Mouse (Mus musculus) midbrain, embryonic 12.5 days (tissue): ENCODE measurements at regions not wholly inside any gene's neighbourhood (a gene's known extent, or its start where the extent isn't known, plus 50 kb on each side); places are given as distances from the start of the nearest gene placed in this dataset.
A peak's percentile ranks its signal among the peaks of the same experiment; 100 is the strongest.

Source experiments
- ATAC-seq: fragments of 200-750 bp; cut with Nextera tagmentation; 2 replicates; pipeline ENCODE4 v1.8.0; 2017; ENCODE audit warnings: low read depth, moderate TSS enrichment, moderate library complexity; ENCODE audit not compliant: low FRiP score
- H3K27ac ChIP-seq: fragments of 300-500 bp; sonication (generic); replicated peaks from 2 replicates; pipeline ENCODE4 v1.5.1; 2016; ENCODE audit warnings: mild to moderate bottlenecking
- H3K27me3 ChIP-seq: fragments of 300-500 bp; sonication (generic); 2 replicates; pipeline ENCODE4 v1.6.1; 2016; ENCODE audit warnings: mild to moderate bottlenecking
- H3K36me3 ChIP-seq: fragments of 300-500 bp; sonication (generic); 2 replicates; pipeline ENCODE4 v1.6.1; 2016
- H3K4me1 ChIP-seq: fragments of 300-500 bp; sonication (generic); 2 replicates; pipeline ENCODE4 v1.6.1; 2016
- H3K4me2 ChIP-seq: fragments of 300-500 bp; sonication (generic); replicated peaks from 2 replicates; pipeline ENCODE4 v1.6.1; 2016; ENCODE audit warnings: mild to moderate bottlenecking, moderate library complexity
- H3K4me3 ChIP-seq: fragments of 300-500 bp; sonication (generic); 2 replicates; pipeline ENCODE4 v1.5.1; 2016; ENCODE audit warnings: mild to moderate bottlenecking
- H3K9ac ChIP-seq: fragments of 300-500 bp; sonication (generic); replicated peaks from 2 replicates; pipeline ENCODE4 v1.6.1; 2016; ENCODE audit warnings: mild to moderate bottlenecking, moderate library complexity
- H3K9me3 ChIP-seq: fragments of 300-500 bp; sonication (generic); 2 replicates; pipeline ENCODE4 v1.6.1; 2016; ENCODE audit warnings: mild to moderate bottlenecking
- WGBS: fragments of 180-500 bp; shearing (Covaris S2); methylation state at CpG from one replicate; pipeline ENCODE4 v1.1.7; 2016; 5-methylcytosine and 5-hydroxymethylcytosine counted together

GRCm38 (mm10) chr15:94139534-94139958 lies 325.7 kb downstream of the Adamts20 start:
- H3K4me3 ChIP-seq: no peak overlapping the region
- no peaks in the 10 kb centered on the region for H3K27me3 ChIP-seq
- no peaks in the 10 kb centered on the region for H3K4me1 ChIP-seq
- WGBS: 73% methylated on average over 13 of the region's 13 CpGs
- H3K36me3 ChIP-seq: no peaks in the 10 kb centered on the region
- no peak for ATAC-seq
- H3K4me2 ChIP-seq: no peak overlapping the region
- no peak overlapping the region for H3K9ac ChIP-seq
- no peak overlapping the region for H3K27ac ChIP-seq
- H3K9me3 ChIP-seq: no peaks in the 10 kb centered on the region

GRCm38 (mm10) chr15:94137159-94137952 lies 327.9 kb downstream of the Adamts20 start:
- Histone ChIP-seq H3K4me1 (no peaks in the 10 kb centered on the region), H3K4me3 (no peak overlapping the region), H3K27me3 (no peaks in the 10 kb centered on the region), H3K36me3 (no peaks in the 10 kb centered on the region), H3K27ac (0 out of 2 replicates have a peak overlapping the region, but pooled peaks have one; percentile 3), H3K9me3 (no peaks in the 10 kb centered on the region), H3K9ac (no peak overlapping the region), H3K4me2 (no peak overlapping the region; the same call in 1 of the 2 replicates)
- WGBS: 69% methylated on average over 27 of the region's 27 CpGs
- ATAC-seq: peak; percentile 80

- Histone ChIP-seq H3K9ac (no peak overlapping the region), H3K9me3 (no peaks in the 10 kb centered on the region)
- WGBS: 83% methylated on average over 5 of the region's 5 CpGs
Observed at GRCm38 (mm10) chr15:94112801-94113200, 352.4 kb downstream of the Adamts20 start.

GRCm38 (mm10) chr15:94107186-94107716 lies 358.0 kb downstream of the Adamts20 start:
- no peak for ATAC-seq

More at GRCm38 (mm10) chr15:94112801-94113200, 352.4 kb downstream of the Adamts20 start:
- no peak overlapping the region for H3K27ac ChIP-seq
- H3K36me3 ChIP-seq: no peaks in the 10 kb centered on the region
- no peaks in the 10 kb centered on the region for H3K27me3 ChIP-seq
- H3K4me1 ChIP-seq: no peaks in the 10 kb centered on the region
- no peak overlapping the region for H3K4me2 ChIP-seq
- H3K4me3 ChIP-seq: no peak overlapping the region
- no peak for ATAC-seq

GRCm38 (mm10) chr15:94090644-94091043 lies 374.6 kb downstream of the Adamts20 start:
- Histone ChIP-seq H3K9ac (no peak overlapping the region), H3K27ac (no peak overlapping the region), H3K36me3 (no peaks in the 10 kb centered on the region), H3K4me2 (no peak overlapping the region), H3K27me3 (no peaks in the 10 kb centered on the region), H3K4me3 (no peak overlapping the region), H3K4me1 (no peaks in the 10 kb centered on the region), H3K9me3 (no peaks in the 10 kb centered on the region)
- 87% methylated on average over 5 of the region's 5 CpGs for WGBS
- ATAC-seq: no peak

More at GRCm38 (mm10) chr15:94107186-94107716, 358.0 kb downstream of the Adamts20 start:
- H3K4me2 ChIP-seq: no peak overlapping the region
- WGBS: 42% methylated on average over 2 of the region's 2 CpGs
- no peak overlapping the region for H3K4me3 ChIP-seq
- no peak overlapping the region for H3K9ac ChIP-seq
- no peaks in the 10 kb centered on the region for H3K36me3 ChIP-seq
- no peaks in the 10 kb centered on the region for H3K9me3 ChIP-seq
- no peak overlapping the region for H3K27ac ChIP-seq
- no peaks in the 10 kb centered on the region for H3K27me3 ChIP-seq
- no peaks in the 10 kb centered on the region for H3K4me1 ChIP-seq

- 69% methylated on average over 6 of the region's 6 CpGs for WGBS
- Histone ChIP-seq H3K4me1 (no peaks in the 10 kb centered on the region), H3K36me3 (no peaks in the 10 kb centered on the region), H3K4me3 (no peak overlapping the region), H3K9me3 (no peaks in the 10 kb centered on the region), H3K4me2 (no peak overlapping the region), H3K27me3 (no peaks in the 10 kb centered on the region), H3K9ac (no peak overlapping the region), H3K27ac (no peak overlapping the region)
- no peak for ATAC-seq
Observed at GRCm38 (mm10) chr15:94089856-94090255, 375.4 kb downstream of the Adamts20 start.

- ATAC-seq: no peak
- Histone ChIP-seq H3K9me3 (no peaks in the 10 kb centered on the region), H3K4me1 (no peaks in the 10 kb centered on the region), H3K4me3 (no peak overlapping the region), H3K4me2 (no peak overlapping the region), H3K9ac (no peak overlapping the region), H3K36me3 (no peaks in the 10 kb centered on the region), H3K27ac (no peak overlapping the region), H3K27me3 (no peaks in the 10 kb centered on the region)
- WGBS: 86% methylated on average over 4 of the region's 4 CpGs
Observed at GRCm38 (mm10) chr15:94082369-94082768, 382.8 kb downstream of the Adamts20 start.

- H3K9ac ChIP-seq: no peak overlapping the region
- no peaks in the 10 kb centered on the region for H3K36me3 ChIP-seq
- H3K9me3 ChIP-seq: no peaks in the 10 kb centered on the region
- no peak overlapping the region for H3K4me2 ChIP-seq
- no peaks in the 10 kb centered on the region for H3K4me1 ChIP-seq
- ATAC-seq: no peak
- 88% methylated on average over 6 of the region's 6 CpGs for WGBS
- H3K27ac ChIP-seq: no peak overlapping the region
- no peak overlapping the region for H3K4me3 ChIP-seq
- no peaks in the 10 kb centered on the region for H3K27me3 ChIP-seq
Observed at GRCm38 (mm10) chr15:94077056-94077455, 388.2 kb downstream of the Adamts20 start.

- no peaks in the 10 kb centered on the region for H3K36me3 ChIP-seq
- 82% methylated on average over 7 of the region's 7 CpGs for whole genome bisulfite sequencing
- H3K27me3 ChIP-seq: no peaks in the 10 kb centered on the region
- no peaks in the 10 kb centered on the region for H3K4me1 ChIP-seq
- H3K27ac ChIP-seq: no peak overlapping the region
- no peak overlapping the region for H3K4me3 ChIP-seq
- H3K9ac ChIP-seq: no peak overlapping the region
- ATAC-seq: no peak
- no peak overlapping the region for H3K4me2 ChIP-seq
- no peaks in the 10 kb centered on the region for H3K9me3 ChIP-seq
Observed at GRCm38 (mm10) chr15:94074161-94074950, 390.9 kb downstream of the Adamts20 start.

GRCm38 (mm10) chr15:94067721-94068120 lies 397.5 kb downstream of the Adamts20 start:
- WGBS: 88% methylated on average over 3 of the region's 3 CpGs
- Histone ChIP-seq H3K4me3 (no peak overlapping the region), H3K4me1 (no peaks in the 10 kb centered on the region), H3K9me3 (no peaks in the 10 kb centered on the region), H3K4me2 (no peak overlapping the region), H3K36me3 (no peaks in the 10 kb centered on the region), H3K9ac (no peak overlapping the region), H3K27me3 (no peaks in the 10 kb centered on the region), H3K27ac (no peak overlapping the region)
- no peak for ATAC-seq

- no peaks in the 10 kb centered on the region for H3K36me3 ChIP-seq
- no peaks in the 10 kb centered on the region for H3K27me3 ChIP-seq
- H3K4me2 ChIP-seq: no peak overlapping the region
- no peaks in the 10 kb centered on the region for H3K4me1 ChIP-seq
- H3K4me3 ChIP-seq: no peak overlapping the region
- no peak overlapping the region for H3K27ac ChIP-seq
- H3K9me3 ChIP-seq: no peaks in the 10 kb centered on the region
- no peak for ATAC-seq
- H3K9ac ChIP-seq: no peak overlapping the region
- 55% methylated on average over 5 of the region's 5 CpGs for WGBS
Observed at GRCm38 (mm10) chr15:94049638-94050273, 415.5 kb downstream of the Adamts20 start.

GRCm38 (mm10) chr15:94046186-94046585 lies 419.0 kb downstream of the Adamts20 start:
- WGBS: 92% methylated on average over 6 of the region's 6 CpGs
- no peaks in the 10 kb centered on the region for H3K4me1 ChIP-seq
- H3K36me3 ChIP-seq: no peaks in the 10 kb centered on the region
- H3K27ac ChIP-seq: no peak overlapping the region
- no peak overlapping the region for H3K4me2 ChIP-seq
- ATAC-seq: no peak
- H3K9ac ChIP-seq: no peak overlapping the region
- no peaks in the 10 kb centered on the region for H3K9me3 ChIP-seq
- no peak overlapping the region for H3K4me3 ChIP-seq
- no peaks in the 10 kb centered on the region for H3K27me3 ChIP-seq
